Mouse (Mus musculus): Measurements from ENCODE around the gene Trank1.

Trank1 gene

GRCm38 (mm10) chr9:111381056-111382025 is 69.8 kb downstream of the Trank1 start:
- DNase-seq (ENCODE audit: low spot score) = no peak

- no peak for DNase-seq (ENCODE audit: low spot score)
Observed at GRCm38 (mm10) chr9:111382469-111382868, 70.9 kb downstream of the Trank1 start.

GRCm38 (mm10) chr9:111383046-111383445 is 71.5 kb downstream of the Trank1 start:
- DNase-seq (ENCODE audit: low spot score) = no peak

GRCm38 (mm10) chr9:111383756-111384155 is 72.2 kb downstream of the Trank1 start:
- DNase-seq (ENCODE audit: low spot score) = no peak

GRCm38 (mm10) chr9:111385526-111386491 is 74.3 kb downstream of the Trank1 start:
- no peak for DNase-seq (ENCODE audit: low spot score)

GRCm38 (mm10) chr9:111386569-111386968 is 75.0 kb downstream of the Trank1 start:
- no peak for DNase-seq (ENCODE audit: low spot score)

GRCm38 (mm10) chr9:111387576-111387975 is 76.0 kb downstream of the Trank1 start:
- no peak for DNase-seq (ENCODE audit: low spot score)

GRCm38 (mm10) chr9:111390016-111390415 is 78.5 kb downstream of the Trank1 start:
- DNase-seq (ENCODE audit: low spot score) = peak; percentile 17

GRCm38 (mm10) chr9:111391036-111391435 is 79.5 kb downstream of the Trank1 start:
- no peak for DNase-seq (ENCODE audit: low spot score)

- DNase-seq (ENCODE audit: low spot score) = no peak
Observed at GRCm38 (mm10) chr9:111391926-111392442, 80.4 kb downstream of the Trank1 start.

GRCm38 (mm10) chr9:111395265-111395664 is 83.7 kb downstream of the Trank1 start:
- DNase-seq (ENCODE audit: low spot score) = no peak

GRCm38 (mm10) chr9:111398059-111398458 is 86.5 kb downstream of the Trank1 start:
- DNase-seq (ENCODE audit: low spot score) = no peak

- no peak for DNase-seq (ENCODE audit: low spot score)
Observed at GRCm38 (mm10) chr9:111400089-111400488, 88.5 kb downstream of the Trank1 start.

GRCm38 (mm10) chr9:111403159-111403558 is 91.6 kb downstream of the Trank1 start:
- no peak for DNase-seq (ENCODE audit: low spot score)

- no peak for DNase-seq (ENCODE audit: low spot score)
Observed at GRCm38 (mm10) chr9:111404346-111405079, 93.0 kb downstream of the Trank1 start.

GRCm38 (mm10) chr9:111405080-111405428 is 93.5 kb downstream of the Trank1 start:
- DNase-seq (ENCODE audit: low spot score) = no peak

GRCm38 (mm10) chr9:111408012-111408411 is 96.5 kb downstream of the Trank1 start:
- DNase-seq (ENCODE audit: low spot score) = no peak

- no peak for DNase-seq (ENCODE audit: low spot score)
Observed at GRCm38 (mm10) chr9:111408427-111408826, 96.9 kb downstream of the Trank1 start.

GRCm38 (mm10) chr9:111412471-111413160 is 101.1 kb downstream of the Trank1 start:
- DNase-seq (ENCODE audit: low spot score) = no peak

- DNase-seq (ENCODE audit: low spot score) = no peak
Observed at GRCm38 (mm10) chr9:111421862-111422261, 110.3 kb downstream of the Trank1 start.

- no peak for DNase-seq (ENCODE audit: low spot score)
Observed at GRCm38 (mm10) chr9:111422567-111422966, 111.0 kb downstream of the Trank1 start.
